Mouse (Mus musculus): Measurements from ENCODE around the gene Pde4d.

- TF ChIP-seq CTCF (IDR thresholded peaks at IDR 0.05; ENCODE audit: extremely low read depth, insufficient read depth, low read length) (no peak), POLR2A (IDR thresholded peaks at IDR 0.05; ENCODE audit: extremely low read depth, insufficient read depth, low read length) (no peak)
Observed at GRCm38 (mm10) chr13:109665803-109666403, 1216.2 kb downstream of the Pde4d start.
